Mouse (Mus musculus) CH12.LX (cell line): ENCODE data around the gene Max.

Experiments
- CTCF ChIP-seq, 2 experiments: IDR thresholded peaks in 1 of 2; conservative IDR thresholded peaks in 1 of 2; 2 replicates each; pipeline ENCODE4 v1.5.1; 2011 to 2012; ENCODE audit warnings: low read depth in 2 of 2, low read length in 2 of 2, improper control_type of control experiment in 1 of 2, inconsistent platforms in 1 of 2, mild to moderate bottlenecking in 1 of 2, moderate library complexity in 1 of 2
- ELF1 ChIP-seq: IDR thresholded peaks from 2 replicates; pipeline ENCODE4 v1.6.1; 2014; ENCODE audit warnings: low read depth, mild to moderate bottlenecking, inconsistent platforms, low read length, improper control_type of control experiment
- PAX5 ChIP-seq: IDR thresholded peaks from 2 replicates; pipeline ENCODE4 v1.6.1; 2012; ENCODE audit warnings: low read length, inconsistent platforms, mixed read lengths
- POLR2AphosphoS2 ChIP-seq: IDR thresholded peaks from 2 replicates; pipeline ENCODE4 v1.6.1; 2011; ENCODE audit warnings: low read depth, low read length, improper control_type of control experiment
- SIN3A ChIP-seq: IDR thresholded peaks from 2 replicates; pipeline ENCODE4 v1.6.1; 2012; ENCODE audit warnings: low read length, improper control_type of control experiment, inconsistent platforms

DNA sequence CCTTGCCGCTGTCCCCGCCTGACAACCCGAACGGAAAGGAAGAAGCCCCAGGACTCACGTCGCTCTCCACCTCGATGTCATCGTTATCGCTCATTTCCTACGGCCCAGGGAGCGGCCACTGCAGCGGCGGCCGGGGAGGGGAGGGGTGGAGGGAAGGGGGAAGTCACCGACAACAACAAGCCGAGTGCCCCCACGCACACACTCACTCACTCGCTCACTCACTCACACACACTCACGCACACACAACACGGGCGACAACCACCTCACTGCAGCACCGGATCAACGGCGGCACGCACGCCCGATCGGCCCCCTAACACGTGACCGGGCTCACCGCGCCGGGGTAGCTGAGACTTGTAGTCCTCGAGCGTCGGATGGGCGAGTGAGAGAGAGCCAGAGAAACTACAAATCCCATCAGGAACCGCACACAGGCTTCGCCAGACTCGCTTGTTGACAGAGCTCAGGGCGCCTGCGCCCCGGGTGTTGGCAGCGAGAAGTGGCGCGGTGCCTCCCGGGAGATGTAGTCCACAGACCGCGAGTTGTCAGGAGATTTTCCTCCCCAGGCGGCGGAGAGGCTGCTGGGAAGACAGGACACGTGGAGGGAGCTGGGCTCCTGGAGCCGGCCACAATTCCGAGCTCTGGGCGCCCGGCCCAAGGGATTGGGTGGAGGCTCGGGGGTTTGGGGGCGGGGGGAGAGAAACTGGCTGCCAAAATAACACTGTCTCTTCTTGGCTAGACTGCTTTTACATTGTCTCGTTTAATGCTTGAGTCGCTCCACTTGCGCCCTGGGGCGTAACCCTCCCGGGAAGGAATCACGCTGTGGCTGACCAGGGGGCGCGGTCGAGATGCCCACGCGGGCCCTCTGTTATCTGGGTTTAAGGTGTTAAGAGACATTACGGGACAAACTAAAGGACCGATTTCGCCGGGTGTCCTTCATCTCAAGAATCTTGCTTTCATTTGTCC lies at the start of gene Max:
- TF ChIP-seq ELF1 (peak; percentile 86), SIN3A (peak; percentile 62), CTCF (conservative IDR thresholded peaks at IDR 0.05 in 1 of 2, IDR thresholded peaks at IDR 0.05 in 1 of 2; ENCODE audit: low read depth in 2 of 2, low read length in 2 of 2) (no peak), POLR2AphosphoS2 (no peak), PAX5 (no peak)
